Mouse (Mus musculus) bone marrow, adult 2 months (tissue): ENCODE results near the gene Olfr584. TPM values are rescaled to one million over a fixed set of nuclear protein-coding genes. Genes with fewer than 3 reads are reported as not detected.

ENCODE experiments used
- H3K27ac ChIP-seq: fragments of 200-500 bp; 2 replicates; pipeline ENCODE4 v1.5.1; 2012; ENCODE audit warnings: low read depth, mild to moderate bottlenecking, control low read depth, inconsistent platforms, low read length; ENCODE audit not compliant: control insufficient read depth, poor library complexity, insufficient read depth
- H3K4me1 ChIP-seq: fragments of 200-500 bp; 2 replicates; pipeline ENCODE4 v1.6.1; 2011; ENCODE audit warnings: low read length; ENCODE audit not compliant: control insufficient read depth, insufficient read depth
- H3K4me3 ChIP-seq: fragments of 200-500 bp; replicated peaks from 2 replicates; pipeline ENCODE3; 2011; ENCODE audit warnings: mild to moderate bottlenecking, low read depth, low read length, control low read depth; ENCODE audit not compliant: control insufficient read depth
- CTCF ChIP-seq: fragments of 200-500 bp; IDR thresholded peaks from 2 replicates; pipeline ENCODE4 v1.5.1; 2011; ENCODE audit warnings: low read length, control low read depth; ENCODE audit not compliant: control insufficient read depth, insufficient read depth
- POLR2A ChIP-seq: fragments of 200-500 bp; IDR thresholded peaks from 2 replicates; pipeline ENCODE4 v1.6.1; 2011; ENCODE audit warnings: low read depth, mild to moderate bottlenecking, control low read depth, low read length, borderline replicate concordance; ENCODE audit not compliant: control insufficient read depth
- WGBS: fragments of 180-500 bp; shearing (Covaris S2); methylation state at CpG from one replicate; pipeline ENCODE4 v1.1.7; 2018; 5-methylcytosine and 5-hydroxymethylcytosine counted together
- polyA plus RNA-seq: library from polyadenylated mRNA; stranded (reverse); fragments of >200 nt; gene quantifications from 2 replicates; pipeline ENCODE4 v1.2.4, GENCODE M21; 2011; ENCODE audit warnings: low replicate concordance; ENCODE audit not compliant: missing spikeins, insufficient read depth, insufficient read length

Olfr584 gene
- polyA plus RNA-seq = not detected in 2 replicates

DNA sequence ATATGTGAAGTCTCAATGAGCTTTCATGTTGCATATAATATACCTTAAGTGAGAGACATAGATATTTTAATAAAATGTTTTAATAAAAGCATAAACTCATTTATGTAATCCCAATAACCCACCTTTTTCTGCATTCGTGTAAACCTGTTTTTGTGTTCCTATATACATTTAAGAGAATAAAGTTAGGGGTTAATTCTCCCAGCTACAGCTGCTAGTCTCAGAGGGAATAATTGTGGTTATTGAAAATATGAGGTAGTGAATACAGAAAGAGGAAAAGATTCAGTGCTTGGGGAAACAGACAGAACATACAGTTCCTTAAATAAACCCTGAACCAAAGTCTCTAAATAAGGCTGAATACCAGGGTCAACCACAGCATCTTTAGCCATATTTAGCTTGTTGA is at the start of gene Olfr584:
Gene Olfr584, plus strand, starts transcription at position 301 of the 400 bp plus-strand sequence.
- 56% methylated on average over 1 of the region's 1 CpGs for WGBS
- H3K27ac ChIP-seq = no peak within 1 kb of the TSS
- TF ChIP-seq CTCF (no peak), POLR2A (no peak)
- H3K4me3 ChIP-seq = no peak within 1 kb of the TSS
- no peaks in the 10 kb centered on the region for H3K4me1 ChIP-seq

- Histone ChIP-seq H3K4me3 (no peak within 1 kb of the TSS), H3K27ac (no peak within 1 kb of the TSS), H3K4me1 (no peaks in the 10 kb centered on the region)
- no peak for TF ChIP-seq POLR2A
- no peak for TF ChIP-seq CTCF
These were observed 44.0 kb upstream of the Olfr584 start, which contains the start of gene Olfr582 for GRCm38 (mm10) chr7:103037724-103038123. TSS of gene Olfr582 (plus strand) at chr7:103038024.

DNA sequence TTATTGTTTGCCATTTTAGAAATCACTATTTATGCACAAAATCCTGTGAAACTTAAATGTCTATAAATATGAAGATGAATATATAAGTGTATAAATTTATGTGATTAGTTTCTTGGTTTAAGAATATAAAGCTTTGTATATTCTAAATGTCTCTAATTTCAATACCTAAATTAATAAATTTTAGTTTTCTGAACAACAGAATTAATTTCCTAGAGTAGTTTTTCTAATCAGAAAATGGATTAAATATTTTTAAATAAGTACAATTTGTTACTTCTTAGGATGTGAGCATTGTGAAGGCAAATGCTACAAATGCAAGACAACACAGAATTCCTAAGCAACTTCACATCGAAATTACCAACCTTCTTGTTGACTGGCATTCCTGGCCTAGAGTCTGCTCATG is 30.7 kb upstream of the Olfr584 start, which contains the start of gene Olfr583:
Gene Olfr583, plus strand, starts transcription at position 301 of the 400 bp plus-strand sequence.
- Histone ChIP-seq H3K27ac (no peak within 1 kb of the TSS), H3K4me1 (no peaks in the 10 kb centered on the region), H3K4me3 (no peak within 1 kb of the TSS)
- TF ChIP-seq CTCF = no peak
- TF ChIP-seq POLR2A = no peak
- WGBS = 87% methylated on average over 1 of the region's 1 CpGs

GRCm38 (mm10) chr7:103097420-103097819 is 15.7 kb downstream of the Olfr584 start, which contains the start of gene Olfr585:
TSS of gene Olfr585 (plus strand) at chr7:103097720.
- Histone ChIP-seq H3K4me1 (no peaks in the 10 kb centered on the region), H3K27ac (no peak within 1 kb of the TSS), H3K4me3 (no peak within 1 kb of the TSS)
- WGBS = 77% methylated on average over 1 of the region's 1 CpGs
- TF ChIP-seq CTCF (no peak), POLR2A (no peak)

DNA sequence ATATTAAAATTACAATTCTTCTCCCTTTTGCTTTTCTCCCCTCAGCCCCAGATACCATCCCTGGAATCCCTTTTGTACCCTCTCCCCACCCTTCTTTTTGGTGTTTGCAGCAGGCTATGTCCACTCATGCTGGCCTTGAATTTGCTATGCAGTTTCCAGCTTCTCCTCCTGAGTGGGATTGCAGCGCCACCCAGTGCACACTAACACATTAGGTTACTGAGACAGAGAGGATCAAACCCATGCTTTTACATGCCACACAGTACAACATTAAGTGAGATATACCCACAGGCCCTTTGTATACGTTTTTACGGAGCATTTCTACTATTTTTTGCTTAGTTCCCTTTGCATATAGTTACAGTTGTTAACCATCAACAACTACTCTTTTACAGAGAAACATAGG is 37.7 kb downstream of the Olfr584 start:
- Histone ChIP-seq H3K4me1 (no peaks in the 10 kb centered on the region), H3K4me3 (no peak overlapping the region), H3K27ac (no peak overlapping the region)
- TF ChIP-seq CTCF (no peak), POLR2A (no peak)
- 61% methylated on average over 3 of the region's 3 CpGs for WGBS

- no peak within 1 kb of the TSS for H3K27ac ChIP-seq
- no peak within 1 kb of the TSS for H3K4me3 ChIP-seq
- 88% methylated on average over 3 of the region's 3 CpGs for WGBS
- no peak for TF ChIP-seq CTCF
- no peak for TF ChIP-seq POLR2A
- H3K4me1 ChIP-seq = no peaks in the 10 kb centered on the region
These were observed 43.9 kb downstream of the Olfr584 start, which contains the start of gene Olfr586 for GRCm38 (mm10) chr7:103125538-103125937. TSS of gene Olfr586 (minus strand) at chr7:103125638.

Other genes with a start within 250 kb of the Olfr584 start
- gene Olfr566, start 223.1 kb upstream of the Olfr584 start, polyA plus RNA-seq = not detected in 2 replicates
- not detected in 2 replicates for gene Olfr568, start 204.8 kb upstream of the Olfr584 start, polyA plus RNA-seq
- not detected in 2 replicates for gene Olfr569, start 191.0 kb upstream of the Olfr584 start, polyA plus RNA-seq
- gene Olfr570, start 187.3 kb upstream of the Olfr584 start, polyA plus RNA-seq = not detected in 2 replicates
- gene Olfr571, start 164.3 kb upstream of the Olfr584 start, polyA plus RNA-seq = 0.90 and 1.1 TPM in 2 replicates
- not detected in 2 replicates for gene Olfr572, start 157.5 kb upstream of the Olfr584 start, polyA plus RNA-seq
- not detected in 2 replicates for gene Olfr573-ps1, start 139.3 kb upstream of the Olfr584 start, polyA plus RNA-seq
- gene Olfr574, start 133.4 kb upstream of the Olfr584 start, polyA plus RNA-seq = not detected in 2 replicates
- not detected in 2 replicates for gene Olfr575, start 123.1 kb upstream of the Olfr584 start, polyA plus RNA-seq
- not detected in 2 replicates for gene Olfr576, start 119.2 kb upstream of the Olfr584 start, polyA plus RNA-seq
- gene Olfr577, start 105.9 kb upstream of the Olfr584 start, polyA plus RNA-seq = not detected in 2 replicates
- not detected in 2 replicates for gene Olfr578, start 92.6 kb upstream of the Olfr584 start, polyA plus RNA-seq
- gene Olfr582, start 43.9 kb upstream of the Olfr584 start, polyA plus RNA-seq = not detected in 2 replicates
- not detected in 2 replicates for gene Olfr583, start 30.6 kb upstream of the Olfr584 start, polyA plus RNA-seq
- not detected in 2 replicates for gene Olfr585, start 15.8 kb downstream of the Olfr584 start, polyA plus RNA-seq
- gene Olfr586, start 43.8 kb downstream of the Olfr584 start, polyA plus RNA-seq = not detected in 2 replicates
- not detected in 2 replicates for gene Olfr588-ps1, start 59.0 kb downstream of the Olfr584 start, polyA plus RNA-seq
- gene Olfr589, start 74.5 kb downstream of the Olfr584 start, polyA plus RNA-seq = not detected in 2 replicates
- not detected in 2 replicates for gene Olfr591, start 96.5 kb downstream of the Olfr584 start, polyA plus RNA-seq
- gene Olfr592, start 102.9 kb downstream of the Olfr584 start, polyA plus RNA-seq = not detected in 2 replicates
- gene Olfr593, start 130.0 kb downstream of the Olfr584 start, polyA plus RNA-seq = not detected in 2 replicates
- gene Olfr594, start 135.1 kb downstream of the Olfr584 start, polyA plus RNA-seq = not detected in 2 replicates
- not detected in 2 replicates for gene Usp17ld, start 170.6 kb downstream of the Olfr584 start, polyA plus RNA-seq
- not detected in 2 replicates for gene Olfr596, start 223.8 kb downstream of the Olfr584 start, polyA plus RNA-seq
- not detected in 2 replicates for gene Olfr597, start 234.4 kb downstream of the Olfr584 start, polyA plus RNA-seq
- not detected in 2 replicates for gene Olfr598, start 241.7 kb downstream of the Olfr584 start, polyA plus RNA-seq